Mouse (Mus musculus) urinary bladder, postnatal 4 days (tissue): ENCODE measurements around the gene Kcnc4.

Experiments used
- DNase-seq, 2 experiments: peaks; one replicate each; pipeline ENCODE4 v3.0.0; 2021 to 2022; ENCODE audit warnings: low spot score in 2 of 2

Gene Kcnc4

GRCm38 (mm10) chr3:107459196-107459772, at the start of gene Kcnc4:
Gene Kcnc4 (minus strand): TSS chr3:107459552.
- DNase-seq, result no peak

DNA sequence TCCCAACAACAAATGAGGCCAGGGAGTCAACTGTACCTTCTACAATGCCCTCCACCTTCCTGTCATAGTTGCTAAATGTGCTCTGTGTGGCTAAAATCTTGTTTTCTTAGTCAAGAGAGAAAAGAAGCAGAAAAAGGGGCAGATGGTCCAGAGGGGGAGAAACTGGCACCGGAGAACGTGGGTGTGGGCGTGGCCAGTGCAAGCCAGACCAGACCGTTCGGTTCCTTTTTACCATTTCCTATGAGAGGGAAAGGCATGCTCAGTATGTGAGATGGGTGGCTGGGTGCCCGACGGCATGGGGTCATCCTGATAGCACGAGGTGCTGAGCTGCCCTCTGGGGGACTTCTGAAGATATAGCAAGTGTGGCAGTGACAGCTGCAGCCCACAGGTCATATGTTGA, 49.3 kb upstream of the Kcnc4 start:
- DNase-seq, result no peak

DNA sequence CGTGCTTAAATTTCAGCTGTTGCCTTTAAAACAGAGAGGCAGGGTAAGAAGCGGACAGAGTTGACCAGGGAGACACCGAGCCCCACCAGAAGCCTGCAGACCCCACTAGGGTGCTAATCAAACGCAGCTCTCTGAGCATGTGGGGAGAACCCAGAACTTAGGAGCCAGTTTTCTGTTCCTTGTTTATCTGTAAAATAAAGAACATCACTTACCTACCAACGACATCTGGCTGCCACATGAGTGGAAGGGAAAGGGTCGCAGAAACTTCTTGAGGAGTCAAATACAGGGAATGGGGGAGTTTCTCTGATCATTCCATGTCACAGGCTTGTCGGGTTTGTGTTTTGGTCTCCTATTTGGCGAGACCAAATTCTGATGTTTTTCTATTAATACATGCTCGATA, 48.6 kb upstream of the Kcnc4 start:
- no peak for DNase-seq

GRCm38 (mm10) chr3:107506531-107506930, 47.2 kb upstream of the Kcnc4 start:
- no peak for DNase-seq

GRCm38 (mm10) chr3:107505464-107506367, 46.4 kb upstream of the Kcnc4 start:
- DNase-seq, result no peak

GRCm38 (mm10) chr3:107504542-107504941, 45.2 kb upstream of the Kcnc4 start:
- no peak for DNase-seq

DNA sequence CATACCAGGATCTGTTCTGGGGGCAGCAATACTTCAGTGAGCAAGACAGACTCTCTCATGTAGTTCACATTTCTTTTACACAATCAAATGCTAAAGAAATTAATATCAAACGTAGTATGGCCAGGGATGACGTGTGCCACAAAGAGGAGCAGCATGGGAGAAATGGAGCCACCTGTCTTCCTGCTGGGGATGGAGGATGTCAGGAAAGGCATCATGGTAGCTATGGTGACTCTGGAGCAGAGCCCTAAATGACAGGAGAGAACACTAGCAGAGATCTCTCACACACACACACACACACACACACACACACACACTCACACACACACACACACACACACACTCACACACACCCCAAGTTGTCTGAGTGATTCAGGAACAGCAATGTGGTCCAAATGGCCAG, 44.4 kb upstream of the Kcnc4 start:
- no peak for DNase-seq

DNA sequence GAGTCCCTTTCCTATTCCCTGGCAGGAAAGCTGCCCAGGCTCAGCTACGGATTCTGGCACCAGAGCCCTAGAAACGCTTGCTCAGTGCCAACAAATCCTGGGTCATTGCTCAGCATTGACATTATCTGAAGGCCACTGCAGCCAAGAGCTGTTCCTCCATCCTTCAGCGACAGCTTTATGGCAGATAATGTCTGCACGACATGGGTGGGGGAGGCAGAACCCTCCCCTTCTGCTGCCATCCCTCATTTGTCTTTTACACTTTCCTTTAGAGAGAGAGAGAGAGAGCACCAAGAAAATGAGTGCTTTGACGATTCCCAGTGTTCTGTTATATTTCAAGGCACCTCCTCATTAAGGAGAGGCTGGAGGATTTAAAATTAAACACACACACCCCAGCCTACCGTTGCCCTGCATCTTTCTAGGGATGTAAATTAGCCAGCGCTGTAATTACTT, 42.4 kb upstream of the Kcnc4 start:
- no peak for DNase-seq

- DNase-seq, result no peak
Measured at GRCm38 (mm10) chr3:107500301-107500700, 40.9 kb upstream of the Kcnc4 start.

DNA sequence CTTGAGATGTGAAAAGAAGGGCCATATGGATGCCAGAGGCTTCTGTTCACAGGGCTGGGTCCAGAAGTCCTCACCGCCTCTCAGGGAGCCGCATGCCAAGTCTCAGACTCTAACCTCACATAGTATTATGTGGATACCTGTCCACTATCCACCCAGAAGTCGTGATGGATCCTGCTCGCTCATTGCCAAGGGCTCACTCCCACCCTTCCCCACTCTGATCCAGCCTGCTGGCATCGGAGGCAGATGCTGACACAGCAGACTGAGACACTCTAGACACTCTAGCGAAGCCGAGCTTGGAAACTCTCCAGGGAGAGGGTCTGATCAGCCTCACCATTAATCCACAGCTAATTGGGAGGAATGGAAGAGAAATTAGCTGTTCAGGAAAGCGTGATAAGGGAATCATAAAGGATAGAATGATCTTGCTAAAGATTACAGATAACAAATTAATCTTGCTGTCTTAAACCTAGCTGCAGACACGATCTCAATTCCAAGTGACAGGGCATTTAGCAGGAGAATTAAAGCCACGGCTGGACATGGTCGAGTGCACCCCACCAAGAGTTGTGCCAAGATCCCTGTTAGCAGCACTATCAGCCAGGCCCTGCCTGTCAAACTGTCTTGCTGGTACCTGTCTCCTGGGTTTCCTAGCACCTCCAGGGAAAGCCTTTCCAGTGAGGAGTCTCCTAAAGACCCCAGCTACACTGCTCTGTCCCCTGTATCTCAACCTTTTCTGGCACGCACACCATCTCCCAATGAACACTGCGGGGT, 36.9 kb upstream of the Kcnc4 start:
- no peak for DNase-seq

GRCm38 (mm10) chr3:107495524-107495923, 36.2 kb upstream of the Kcnc4 start:
- no peak for DNase-seq

DNA sequence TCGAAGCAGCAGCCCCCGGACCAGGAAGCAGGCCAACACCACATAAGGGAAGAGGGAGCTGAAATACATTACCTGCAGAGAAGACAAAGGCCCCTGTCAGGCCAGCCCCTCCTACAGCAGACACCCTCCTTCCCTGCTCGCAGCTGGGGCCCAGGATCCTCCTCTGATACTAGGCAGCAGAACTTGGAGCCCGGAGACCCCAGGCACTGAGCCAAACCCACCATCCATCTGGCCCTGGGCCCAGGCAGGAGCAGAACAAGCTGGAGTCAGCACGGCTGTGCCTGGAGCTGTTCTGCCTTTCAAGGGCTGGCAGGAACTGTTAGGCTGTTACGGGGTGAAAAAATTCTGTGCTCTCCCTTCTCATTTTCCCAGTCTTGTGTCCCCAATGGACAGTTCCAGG, 32.1 kb upstream of the Kcnc4 start:
- DNase-seq, result peak; percentile 77 to 78

DNA sequence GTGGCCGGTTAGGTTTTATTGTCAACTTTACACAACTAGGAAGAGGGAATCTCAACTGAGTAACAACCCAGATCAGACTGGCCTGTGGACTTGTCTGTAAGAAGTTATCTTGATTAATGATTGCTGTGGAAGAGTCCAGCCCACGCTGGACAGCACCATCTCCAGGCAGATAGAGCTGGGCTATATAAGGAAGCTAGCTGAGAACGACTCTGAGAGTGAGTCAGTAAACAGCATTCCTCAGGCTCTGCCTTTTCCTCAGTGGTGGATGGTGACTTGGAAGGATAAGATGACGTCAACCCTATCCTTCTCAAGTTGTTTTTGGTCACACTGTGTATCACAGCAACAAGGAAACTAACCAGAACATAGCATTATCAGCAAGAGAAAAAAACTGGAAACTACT, 29.3 kb upstream of the Kcnc4 start:
- DNase-seq, result no peak

DNA sequence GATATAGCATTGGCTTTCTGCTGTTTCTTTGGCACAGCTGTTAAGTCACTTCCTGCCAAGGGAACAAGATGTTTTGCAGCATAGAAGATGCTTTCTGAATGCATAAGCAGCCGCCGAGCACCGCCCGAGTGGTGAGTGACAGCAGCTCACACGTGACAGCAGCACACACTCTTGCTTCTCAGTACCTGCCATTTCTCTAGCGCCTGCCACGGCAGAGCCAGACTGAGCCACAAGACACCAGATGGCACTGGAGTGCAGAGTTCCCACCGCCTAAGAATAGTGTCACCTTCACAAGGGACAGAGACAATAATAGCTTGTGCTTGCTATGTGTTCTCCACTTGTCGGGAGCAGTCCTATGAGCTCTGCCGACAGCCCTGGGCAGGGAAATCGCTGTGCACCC, 23.9 kb upstream of the Kcnc4 start:
- DNase-seq, result no peak

DNA sequence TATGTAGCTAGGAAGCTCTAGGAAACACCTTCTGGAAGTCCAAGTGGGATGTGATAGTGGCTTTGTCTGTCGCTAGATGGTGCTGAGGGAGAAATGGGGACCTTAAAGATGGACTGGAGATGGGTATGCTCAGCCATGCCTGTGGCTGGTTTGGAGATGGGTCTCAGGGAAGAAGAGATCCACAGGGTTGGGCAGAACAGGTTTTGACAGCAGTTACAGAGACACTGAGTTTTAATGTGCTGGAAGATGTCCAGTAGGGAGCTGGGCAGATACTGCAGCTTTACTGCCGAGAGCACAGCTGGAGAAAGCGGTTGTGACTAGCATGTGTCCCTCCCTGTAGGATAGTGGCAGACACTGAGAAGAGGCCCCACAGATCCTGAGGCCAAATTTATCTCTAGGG, 21.3 kb upstream of the Kcnc4 start:
- DNase-seq, result no peak

- no peak for DNase-seq
Measured at GRCm38 (mm10) chr3:107472198-107472597, 12.8 kb upstream of the Kcnc4 start.

DNA sequence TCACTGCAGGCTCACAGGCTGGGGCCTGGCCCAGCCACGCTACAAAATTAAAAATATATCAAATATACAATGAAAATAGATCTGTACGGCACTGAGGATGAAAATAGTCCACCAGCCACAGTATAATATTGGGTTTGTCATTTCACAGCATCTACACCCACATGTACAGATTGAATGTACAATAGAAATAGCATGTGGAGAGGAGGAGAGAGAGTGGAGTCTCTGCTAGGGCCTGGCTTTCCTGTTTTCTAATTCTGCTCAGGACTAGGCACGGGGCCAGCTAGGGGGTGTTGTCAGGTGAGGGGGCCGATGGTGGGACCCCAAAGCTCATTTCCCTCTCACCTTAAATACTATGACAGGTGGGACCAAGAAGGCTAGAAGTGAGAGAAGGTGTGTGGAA, 9.7 kb upstream of the Kcnc4 start:
- DNase-seq, result no peak

- no peak for DNase-seq
Measured at GRCm38 (mm10) chr3:107468106-107468505, 8.8 kb upstream of the Kcnc4 start.

DNA sequence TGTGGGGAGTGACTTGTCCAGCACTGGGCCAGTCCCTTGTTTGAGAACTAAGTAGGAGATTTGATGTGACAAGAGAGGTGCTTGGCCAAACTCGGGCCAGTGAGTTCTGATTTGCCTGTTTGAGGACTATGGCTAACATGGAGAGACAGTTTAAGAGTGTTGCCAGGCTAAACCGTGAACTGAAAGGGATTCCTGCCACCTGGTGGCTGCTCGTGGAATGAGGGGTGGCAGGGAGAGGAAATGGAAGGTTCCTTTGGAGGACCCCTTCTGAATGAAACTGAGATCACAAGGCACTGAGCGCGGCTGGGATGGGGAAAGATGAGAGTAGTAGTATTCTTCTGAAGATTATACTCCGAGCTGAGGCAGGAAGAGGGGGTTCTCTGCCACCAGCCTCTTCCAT, 7.2 kb upstream of the Kcnc4 start:
- DNase-seq, result peak; percentile 46 to 79

DNA sequence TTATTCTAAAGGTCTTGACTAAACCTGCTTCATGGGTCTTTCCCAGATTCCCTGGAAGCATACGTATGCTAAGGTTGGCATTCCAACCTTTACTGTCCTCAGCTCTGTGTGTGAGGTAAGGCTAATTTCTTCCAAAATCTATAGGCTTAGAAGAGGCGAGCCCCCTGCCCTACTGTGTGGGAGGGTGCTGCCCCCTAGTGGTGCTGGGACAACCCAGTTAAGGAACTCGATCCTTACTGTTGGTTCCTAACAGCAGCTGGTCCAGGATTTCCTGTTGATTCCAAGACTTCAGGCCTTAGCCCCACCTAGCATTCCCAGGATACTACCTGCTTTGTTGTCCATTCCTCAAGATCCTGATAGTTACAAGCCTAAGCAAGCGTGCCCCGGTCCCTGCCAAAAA, 2.8 kb upstream of the Kcnc4 start:
- peak; percentile 45 to 80 for DNase-seq

DNA sequence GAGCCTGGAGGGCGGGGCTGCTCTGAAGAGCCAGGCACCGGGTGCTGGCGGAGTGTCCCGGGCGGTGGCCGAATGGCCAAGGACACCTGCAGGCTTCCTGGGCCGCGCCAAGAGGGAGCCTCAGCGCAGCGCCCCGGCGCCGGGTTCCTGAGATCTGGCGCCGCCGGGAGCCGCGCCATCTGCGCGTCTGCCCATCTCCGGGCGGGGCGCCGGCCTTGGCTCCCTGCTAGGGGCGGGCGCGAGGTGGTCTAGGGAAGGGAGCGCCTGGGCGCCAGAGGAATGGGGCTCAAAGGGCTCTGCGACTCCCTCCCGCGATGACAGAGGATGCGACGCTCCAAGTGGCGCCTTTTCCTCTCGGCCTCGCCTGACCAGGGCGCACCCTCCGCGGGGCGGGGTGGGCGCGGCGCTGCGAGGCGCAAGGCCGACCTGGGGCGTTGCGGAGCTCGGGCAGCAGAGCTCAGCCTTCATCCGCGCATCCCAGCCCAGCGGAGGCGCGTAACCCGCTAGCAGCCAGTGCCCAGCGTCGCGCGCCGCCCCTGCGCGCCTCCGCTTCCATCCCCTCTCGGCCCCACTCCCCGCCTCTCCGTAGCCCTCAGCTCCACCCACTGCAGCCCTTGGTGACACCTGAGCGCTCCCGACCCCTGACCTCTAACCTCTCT, 550 bp upstream of the Kcnc4 start:
- no peak for DNase-seq
